Mouse (Mus musculus): ENCODE data around the gene 1700020L24Rik. TPM values are rescaled to one million over a fixed set of nuclear protein-coding genes. Genes with fewer than 3 reads are reported as not detected.

1700020L24Rik gene
- polyA plus RNA-seq, 1 experiment from 2014 or later = 0.54 TPM

Other genes with a start within 250 kb of the 1700020L24Rik start
- gene Slfn3, start 246.3 kb upstream of the 1700020L24Rik start, polyA plus RNA-seq (2015; fragmentation: Nextera tagmentation; extraction: Ambion mirVana) = 0.17 and 1.1 TPM in 2 replicates
- 0.09 TPM in 1 of 2 replicates, not detected in the other for gene Slfn14, start 151.0 kb upstream of the 1700020L24Rik start, polyA plus RNA-seq (2015; fragmentation: Nextera tagmentation; extraction: Ambion mirVana)
- gene Ap2b1, start 138.7 kb upstream of the 1700020L24Rik start, polyA plus RNA-seq (2015; fragmentation: Nextera tagmentation; extraction: Ambion mirVana) = 100 and 101 TPM in 2 replicates
- gene Pex12, start 135.1 kb upstream of the 1700020L24Rik start, polyA plus RNA-seq (2015; fragmentation: Nextera tagmentation; extraction: Ambion mirVana) = 14.6 and 16.8 TPM in 2 replicates
- 38.3 and 52.2 TPM in 2 replicates for gene Rasl10b, start 28.5 kb upstream of the 1700020L24Rik start, polyA plus RNA-seq (2015; fragmentation: Nextera tagmentation; extraction: Ambion mirVana)
- gene Gas2l2, start 8.2 kb upstream of the 1700020L24Rik start, polyA plus RNA-seq (2015; fragmentation: Nextera tagmentation; extraction: Ambion mirVana) = 0.37 and 0.41 TPM in 2 replicates
- gene Mmp28, start 25.4 kb downstream of the 1700020L24Rik start, polyA plus RNA-seq (2015; fragmentation: Nextera tagmentation; extraction: Ambion mirVana) = 3.9 and 4.6 TPM in 2 replicates
- gene Taf15, start 35.4 kb downstream of the 1700020L24Rik start, polyA plus RNA-seq (2015; fragmentation: Nextera tagmentation; extraction: Ambion mirVana) = 12.7 and 14.1 TPM in 2 replicates
- not detected in 2 replicates for gene Heatr9, start 84.5 kb downstream of the 1700020L24Rik start, polyA plus RNA-seq (2015; fragmentation: Nextera tagmentation; extraction: Ambion mirVana)
- 5.1 TPM in 1 of 2 replicates, not detected in the other for gene Ccl5, start 92.8 kb downstream of the 1700020L24Rik start, polyA plus RNA-seq (2015; fragmentation: Nextera tagmentation; extraction: Ambion mirVana)
- 2.7 and 4.5 TPM in 2 replicates for gene Ccl9, start 141.0 kb downstream of the 1700020L24Rik start, polyA plus RNA-seq (2015; fragmentation: Nextera tagmentation; extraction: Ambion mirVana)
- gene Ccl6, start 155.4 kb downstream of the 1700020L24Rik start, polyA plus RNA-seq (2015; fragmentation: Nextera tagmentation; extraction: Ambion mirVana) = 2.8 and 4.4 TPM in 2 replicates
- gene Rpl9-ps1, start 207.9 kb downstream of the 1700020L24Rik start, polyA plus RNA-seq (2015; fragmentation: Nextera tagmentation; extraction: Ambion mirVana) = not detected in 2 replicates
- gene Ccl3, start 211.7 kb downstream of the 1700020L24Rik start, polyA plus RNA-seq (2015; fragmentation: Nextera tagmentation; extraction: Ambion mirVana) = 0.91 and 1.9 TPM in 2 replicates
- gene Ccl4, start 224.9 kb downstream of the 1700020L24Rik start, polyA plus RNA-seq (2015; fragmentation: Nextera tagmentation; extraction: Ambion mirVana) = 1.1 and 1.5 TPM in 2 replicates